Mouse (Mus musculus) limb, embryonic 13.5 days (tissue): ENCODE results near the gene Ripply1. TPM values are rescaled to one million over a fixed set of nuclear protein-coding genes. Genes with fewer than 3 reads are reported as not detected.

Experiments
- ATAC-seq: fragments of 200-750 bp; cut with Nextera tagmentation; 2 replicates; pipeline ENCODE4 v1.8.0; 2017; ENCODE audit warnings: low read depth, moderate number of reproducible peaks, moderate TSS enrichment; ENCODE audit not compliant: low FRiP score
- H3K27ac ChIP-seq: fragments of 300-500 bp; sonication (generic); 2 replicates; pipeline ENCODE4 v1.5.1; 2015; ENCODE audit warnings: inconsistent platforms, mild to moderate bottlenecking, moderate library complexity
- H3K27me3 ChIP-seq: fragments of 300-500 bp; sonication (generic); 2 replicates; pipeline ENCODE4 v1.6.1; 2015; ENCODE audit warnings: mild to moderate bottlenecking, inconsistent platforms
- H3K36me3 ChIP-seq: fragments of 300-500 bp; sonication (generic); 2 replicates; pipeline ENCODE4 v1.6.1; 2015; ENCODE audit warnings: inconsistent platforms, mild to moderate bottlenecking, moderate library complexity
- H3K4me1 ChIP-seq: fragments of 300-500 bp; sonication (generic); 2 replicates; pipeline ENCODE4 v1.6.1; 2015; ENCODE audit warnings: inconsistent platforms
- H3K4me2 ChIP-seq: fragments of 300-500 bp; sonication (generic); replicated peaks from 2 replicates; pipeline ENCODE4 v1.6.1; 2015; ENCODE audit warnings: inconsistent platforms, mild to moderate bottlenecking, moderate library complexity
- H3K4me3 ChIP-seq: fragments of 300-500 bp; sonication (generic); 2 replicates; pipeline ENCODE4 v1.5.1; 2015; ENCODE audit warnings: moderate library complexity, mild to moderate bottlenecking, inconsistent platforms
- H3K9ac ChIP-seq: fragments of 300-500 bp; sonication (generic); 2 replicates; pipeline ENCODE4 v1.6.1; 2015; ENCODE audit warnings: mild to moderate bottlenecking, inconsistent platforms
- H3K9me3 ChIP-seq: fragments of 300-500 bp; sonication (generic); 2 replicates; pipeline ENCODE4 v1.6.1; 2016; ENCODE audit warnings: inconsistent platforms
- WGBS: fragments of 180-500 bp; shearing (Covaris S2); methylation state at CpG from one replicate; pipeline ENCODE4 v1.1.7; 2015; 5-methylcytosine and 5-hydroxymethylcytosine counted together
- polyA plus RNA-seq: library from polyadenylated mRNA; unstranded; fragments of >200 nt; fragmentation: Nextera tagmentation; extraction: Ambion mirVana; gene quantifications from 2 replicates; pipeline ENCODE4 v1.2.1, GENCODE M21; 2015

Ripply1 gene
- 0.18 and 0.41 TPM in 2 replicates for polyA plus RNA-seq

- Histone ChIP-seq H3K9ac (no peak within 1 kb of the TSS), H3K27me3 (peaks cover 51% of the 10 kb centered on the region), H3K4me1 (no peaks in the 10 kb centered on the region), H3K4me3 (no peak within 1 kb of the TSS), H3K27ac (no peak within 1 kb of the TSS), H3K4me2 (no peak within 1 kb of the TSS), H3K9me3 (no peaks in the 10 kb centered on the region), H3K36me3 (no peaks in the 10 kb centered on the region)
- WGBS, result 30% methylated on average over 6 of the region's 6 CpGs
- ATAC-seq, result no peak
These were observed at the start of gene Ripply1 for GRCm38 (mm10) chrX:139782278-139783044. Gene Ripply1 (minus strand): TSS chrX:139782353.

DNA sequence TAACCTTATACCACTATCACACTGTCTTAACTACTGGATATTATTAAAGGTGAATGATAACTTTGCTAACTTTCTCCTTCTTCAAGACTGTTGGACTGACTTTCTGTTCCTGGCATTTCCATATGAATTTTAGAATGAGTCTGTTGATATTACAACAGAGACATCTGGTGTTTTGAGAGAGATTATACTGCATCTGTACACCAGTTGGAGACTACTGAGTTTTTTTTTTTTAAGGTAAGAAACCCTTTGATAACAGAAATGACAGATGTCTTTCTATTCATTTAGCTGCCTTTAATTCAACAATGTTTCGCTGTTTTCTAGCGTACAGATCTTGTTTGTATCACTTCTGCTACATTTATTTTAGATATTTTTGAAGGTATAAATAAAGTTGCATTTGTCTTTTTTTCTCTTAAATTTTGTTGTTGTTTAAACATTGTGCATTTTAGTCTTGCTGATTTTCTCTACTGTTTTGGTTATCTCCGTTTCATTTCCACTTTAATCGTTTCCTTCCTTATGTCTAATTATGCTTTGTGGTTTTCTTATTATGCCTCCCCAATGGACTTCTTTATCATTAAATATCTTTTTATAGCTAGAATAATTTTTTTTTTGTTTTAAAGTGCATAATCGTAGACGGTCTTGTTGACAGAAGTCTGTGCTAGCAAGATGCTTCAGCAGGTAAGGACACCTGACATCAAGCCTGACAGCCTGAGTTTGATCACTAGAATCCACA, 46.4 kb upstream of the Ripply1 start:
- H3K36me3 ChIP-seq, result no peaks in the 10 kb centered on the region
- 90% methylated on average over 6 of the region's 6 CpGs for WGBS
- peaks cover 14% of the 10 kb centered on the region for H3K27me3 ChIP-seq
- no peak overlapping the region for H3K4me3 ChIP-seq
- no peak for ATAC-seq
- no peaks in the 10 kb centered on the region for H3K4me1 ChIP-seq
- no peaks in the 10 kb centered on the region for H3K9me3 ChIP-seq
- no peak overlapping the region for H3K9ac ChIP-seq
- no peak overlapping the region for H3K4me2 ChIP-seq
- H3K27ac ChIP-seq, result no peak overlapping the region

DNA sequence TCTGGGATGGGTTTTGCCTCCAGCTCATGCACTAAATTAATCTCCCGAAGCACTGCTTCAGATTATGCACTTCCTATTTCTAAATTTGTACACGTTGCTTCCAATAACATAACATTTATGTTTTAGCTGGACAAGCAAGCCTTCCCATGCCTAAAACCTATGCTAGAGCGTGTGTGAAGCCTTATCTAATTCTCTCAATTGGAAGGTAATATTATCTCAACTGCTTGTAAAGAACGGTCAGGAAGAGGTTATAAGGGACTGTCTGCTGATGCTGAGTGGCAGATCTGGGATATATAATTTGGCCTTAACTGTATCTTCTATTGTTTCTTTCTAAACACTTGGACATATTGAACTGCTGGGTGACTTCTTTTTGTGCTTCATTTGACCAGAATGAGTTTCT, 44.8 kb upstream of the Ripply1 start:
- peaks cover 19% of the 10 kb centered on the region for H3K27me3 ChIP-seq
- no peak overlapping the region for H3K4me3 ChIP-seq
- H3K9me3 ChIP-seq, result no peaks in the 10 kb centered on the region
- H3K4me1 ChIP-seq, result no peaks in the 10 kb centered on the region
- ATAC-seq, result no peak
- H3K27ac ChIP-seq, result no peak overlapping the region
- no peak overlapping the region for H3K9ac ChIP-seq
- peaks cover 8% of the 10 kb centered on the region; the same call in 1 of the 2 replicates for H3K36me3 ChIP-seq
- H3K4me2 ChIP-seq, result no peak overlapping the region
- WGBS, result 90% methylated on average over 4 of the region's 4 CpGs

- H3K4me1 ChIP-seq, result no peaks in the 10 kb centered on the region
- H3K27me3 ChIP-seq, result peaks cover 17% of the 10 kb centered on the region
- H3K9me3 ChIP-seq, result no peaks in the 10 kb centered on the region
- WGBS, result 46% methylated on average over 1 of the region's 1 CpGs
- no peak overlapping the region for H3K9ac ChIP-seq
- H3K4me2 ChIP-seq, result no peak overlapping the region
- ATAC-seq, result no peak
- no peak overlapping the region for H3K4me3 ChIP-seq
- H3K27ac ChIP-seq, result no peak overlapping the region
- H3K36me3 ChIP-seq, result peaks cover 8% of the 10 kb centered on the region; the same call in 1 of the 2 replicates
These were observed 43.2 kb upstream of the Ripply1 start for GRCm38 (mm10) chrX:139825402-139825801.

DNA sequence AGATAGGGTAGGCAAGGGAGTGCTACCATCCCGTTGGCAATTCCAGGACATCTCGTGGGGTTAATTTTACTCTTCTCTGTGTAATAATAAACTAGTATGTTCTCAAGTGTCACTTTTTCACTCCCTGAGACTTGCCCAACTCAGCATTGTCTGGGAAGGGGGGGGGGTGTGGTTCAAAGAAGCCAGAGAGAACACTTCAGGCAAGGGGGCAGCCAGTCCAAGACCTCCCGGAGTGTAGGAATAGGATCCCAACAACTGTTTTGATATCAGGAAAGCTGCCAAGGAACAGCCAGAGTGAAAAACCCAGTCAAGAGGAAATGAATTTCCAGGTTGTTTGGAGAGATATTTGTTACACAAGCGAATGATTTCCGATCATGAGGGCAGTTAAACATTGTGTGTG, 33.0 kb upstream of the Ripply1 start:
- no peak overlapping the region for H3K4me3 ChIP-seq
- WGBS, result 68% methylated on average over 5 of the region's 5 CpGs
- no peak overlapping the region for H3K27ac ChIP-seq
- H3K9me3 ChIP-seq, result no peaks in the 10 kb centered on the region
- no peaks in the 10 kb centered on the region for H3K36me3 ChIP-seq
- no peak overlapping the region for H3K9ac ChIP-seq
- no peak overlapping the region for H3K4me2 ChIP-seq
- peaks cover 35% of the 10 kb centered on the region for H3K27me3 ChIP-seq
- no peaks in the 10 kb centered on the region for H3K4me1 ChIP-seq
- no peak for ATAC-seq

- Histone ChIP-seq H3K27ac (no peak overlapping the region), H3K36me3 (no peaks in the 10 kb centered on the region), H3K4me2 (no peak overlapping the region), H3K27me3 (peaks cover 44% of the 10 kb centered on the region), H3K4me3 (no peak overlapping the region), H3K9ac (no peak overlapping the region), H3K4me1 (no peaks in the 10 kb centered on the region), H3K9me3 (no peaks in the 10 kb centered on the region)
- ATAC-seq, result no peak
- WGBS, result 88% methylated on average over 8 of the region's 8 CpGs
These were observed 32.0 kb upstream of the Ripply1 start for GRCm38 (mm10) chrX:139814018-139814635.

- Histone ChIP-seq H3K36me3 (no peaks in the 10 kb centered on the region), H3K4me3 (no peak overlapping the region), H3K9ac (no peak overlapping the region), H3K9me3 (no peaks in the 10 kb centered on the region), H3K4me2 (no peak overlapping the region), H3K4me1 (no peaks in the 10 kb centered on the region), H3K27me3 (peaks cover 49% of the 10 kb centered on the region), H3K27ac (no peak overlapping the region)
- 76% methylated on average over 9 of the region's 9 CpGs for WGBS
- ATAC-seq, result no peak
These were observed 31.3 kb upstream of the Ripply1 start for GRCm38 (mm10) chrX:139813299-139814002.

DNA sequence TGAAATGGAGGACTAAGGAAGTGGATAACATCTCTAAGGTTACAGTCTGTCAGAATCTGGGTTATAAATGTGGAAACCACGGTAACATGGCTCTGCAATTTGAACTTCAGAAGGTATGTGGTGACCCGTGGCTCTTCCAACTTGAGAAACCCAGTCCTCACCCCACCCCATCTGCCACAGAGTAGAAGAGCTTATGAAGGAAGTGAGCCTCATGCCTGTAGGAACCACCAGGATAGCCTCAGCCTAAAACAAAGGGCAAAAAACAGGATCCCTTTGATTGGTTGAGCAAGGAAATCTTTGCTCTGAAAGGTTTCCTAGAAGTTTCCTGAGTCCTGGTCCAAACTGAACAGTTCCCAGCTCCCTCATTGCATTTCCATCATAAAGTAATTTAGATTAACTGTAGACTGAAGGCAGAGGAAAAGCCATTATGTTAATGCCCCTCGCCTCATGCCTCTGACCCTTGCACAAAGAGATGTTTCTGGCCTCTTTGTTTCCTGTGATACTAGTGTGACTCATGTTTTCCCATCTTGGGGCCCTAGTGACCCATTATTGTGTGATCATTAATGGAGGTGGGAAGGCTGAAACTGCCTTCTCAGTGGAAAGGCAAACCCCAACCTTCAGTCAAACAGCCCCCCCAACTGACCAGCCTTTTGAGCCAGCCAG, 30.6 kb upstream of the Ripply1 start:
- ATAC-seq, result no peak
- Histone ChIP-seq H3K27ac (no peak overlapping the region), H3K27me3 (peaks cover 54% of the 10 kb centered on the region), H3K4me3 (no peak overlapping the region), H3K9ac (no peak overlapping the region), H3K36me3 (no peaks in the 10 kb centered on the region), H3K4me1 (0 out of 2 replicates have a peak, but pooled peaks cover 3% of the 10 kb centered on the region), H3K4me2 (no peak overlapping the region), H3K9me3 (no peaks in the 10 kb centered on the region)
- 59% methylated on average over 3 of the region's 3 CpGs for WGBS

DNA sequence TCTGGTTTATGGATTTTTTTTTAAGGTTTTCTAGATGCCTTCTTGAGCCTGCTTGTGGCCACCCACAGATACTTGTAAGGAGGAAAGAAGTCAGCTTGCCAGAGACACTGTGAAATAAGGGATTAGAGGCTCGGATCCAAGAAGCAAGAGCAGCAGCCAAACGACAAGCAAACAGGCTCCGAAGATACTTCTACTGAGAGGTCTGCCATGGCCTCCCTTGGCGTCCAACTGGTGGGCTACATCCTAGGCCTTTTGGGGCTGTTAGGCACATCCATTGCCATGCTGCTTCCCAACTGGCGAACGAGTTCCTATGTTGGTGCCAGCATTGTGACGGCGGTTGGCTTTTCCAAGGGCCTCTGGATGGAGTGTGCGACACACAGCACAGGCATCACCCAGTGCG, 26.3 kb upstream of the Ripply1 start:
- no peak for ATAC-seq
- Histone ChIP-seq H3K27me3 (peaks cover 42% of the 10 kb centered on the region; the same call in 1 of the 2 replicates), H3K36me3 (no peaks in the 10 kb centered on the region), H3K9me3 (no peaks in the 10 kb centered on the region), H3K4me3 (no peak overlapping the region), H3K4me1 (0 out of 2 replicates have a peak, but pooled peaks cover 3% of the 10 kb centered on the region), H3K9ac (no peak overlapping the region), H3K4me2 (no peak overlapping the region), H3K27ac (no peak overlapping the region)
- WGBS, result 85% methylated on average over 10 of the region's 10 CpGs

- Histone ChIP-seq H3K27me3 (peaks cover 37% of the 10 kb centered on the region; the same call in 1 of the 2 replicates), H3K27ac (no peak overlapping the region), H3K9ac (no peak overlapping the region), H3K4me3 (no peak overlapping the region), H3K4me2 (no peak overlapping the region), H3K36me3 (no peaks in the 10 kb centered on the region), H3K9me3 (no peaks in the 10 kb centered on the region), H3K4me1 (0 out of 2 replicates have a peak, but pooled peaks cover 3% of the 10 kb centered on the region)
- 53% methylated on average over 4 of the region's 4 CpGs for WGBS
- no peak; the same call in 1 of the 2 replicates for ATAC-seq
These were observed 25.9 kb upstream of the Ripply1 start for GRCm38 (mm10) chrX:139808085-139808484.

DNA sequence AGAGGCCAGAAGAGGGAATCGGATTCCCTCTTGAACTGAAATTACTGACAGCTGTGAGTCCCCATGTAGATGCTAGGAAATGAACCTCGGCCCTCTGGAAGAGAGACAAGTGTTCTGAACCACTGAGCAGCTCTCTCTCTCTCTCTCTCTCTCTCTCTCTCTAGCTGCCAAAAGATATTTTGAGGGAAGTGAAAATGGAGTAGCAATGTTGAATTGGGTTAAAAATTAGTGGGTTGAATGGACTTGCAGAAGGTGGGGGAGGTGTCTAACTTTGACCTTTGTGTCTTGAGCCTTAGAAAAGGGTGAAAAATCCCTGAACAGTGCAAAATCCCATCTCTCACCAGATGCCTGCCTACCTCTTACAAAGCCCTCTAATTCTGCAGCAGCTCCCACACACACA, 25.2 kb upstream of the Ripply1 start:
- Histone ChIP-seq H3K27ac (no peak overlapping the region), H3K4me1 (0 out of 2 replicates have a peak, but pooled peaks cover 3% of the 10 kb centered on the region), H3K4me2 (no peak overlapping the region), H3K36me3 (no peaks in the 10 kb centered on the region), H3K4me3 (no peak overlapping the region), H3K9ac (no peak overlapping the region), H3K9me3 (no peaks in the 10 kb centered on the region), H3K27me3 (peaks cover 32% of the 10 kb centered on the region)
- ATAC-seq, result no peak
- WGBS, result 62% methylated on average over 2 of the region's 2 CpGs
